Mouse (Mus musculus) kidney, adult 18-20 months (tissue): ENCODE measurements around the gene Harbi1.

Experiments used
- DNase-seq: peaks from one replicate; pipeline ENCODE4 v3.0.0; 2021

The Harbi1 gene

DNA sequence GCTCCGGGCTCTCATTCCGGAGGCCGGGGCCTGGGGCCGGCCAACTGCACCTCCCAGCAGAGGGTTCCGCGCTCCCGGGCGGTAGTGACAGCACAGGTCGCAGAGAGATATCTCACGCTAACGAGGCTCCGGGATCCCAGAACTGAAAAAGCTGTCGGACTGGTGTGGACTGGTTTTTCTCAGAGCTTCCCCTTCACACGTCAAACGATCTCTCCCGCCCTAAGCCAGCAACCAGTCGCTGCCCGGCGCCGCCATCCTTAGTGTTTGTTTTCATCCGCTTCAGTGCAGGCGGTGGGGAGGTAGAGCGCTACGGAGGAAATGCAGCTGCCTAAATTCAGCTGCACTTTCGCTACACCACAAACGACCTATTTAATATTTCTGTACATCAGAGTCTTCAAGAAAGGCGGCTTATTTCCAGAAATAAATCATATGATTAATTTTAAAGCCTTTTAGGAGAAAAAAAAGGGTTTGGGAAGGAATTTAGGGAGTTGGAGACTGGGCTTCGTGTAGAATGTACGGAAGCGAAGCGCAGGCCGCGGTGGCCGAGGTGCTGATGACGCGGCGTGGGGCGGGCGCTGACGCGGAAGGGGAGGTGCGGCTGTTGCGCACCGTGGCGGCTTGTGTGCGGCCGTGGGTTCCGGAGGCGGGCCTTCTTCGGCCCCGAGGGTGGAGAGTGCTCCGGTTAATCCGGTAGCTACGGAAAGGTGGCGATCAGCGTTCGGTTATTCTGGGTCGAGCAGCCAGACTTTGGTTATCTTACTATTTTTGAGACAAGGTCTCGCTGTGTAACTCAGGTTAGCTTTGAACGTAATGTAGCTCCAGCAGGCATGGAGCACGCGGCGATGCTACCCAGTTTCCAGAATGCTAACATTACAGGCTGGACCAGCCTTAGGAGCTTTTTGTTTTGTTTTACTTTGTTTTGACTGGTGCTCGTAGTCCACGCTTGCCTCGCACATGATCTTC, at the start of gene Harbi1, which contains the start of gene Atg13:
Gene Harbi1, plus strand, starts transcription at position 581 of the 963 bp plus-strand sequence.
Gene Atg13, minus strand, starts transcription at position 305 of the 963 bp plus-strand sequence.
- DNase-seq, result peak; percentile 93

- peak; percentile 59 for DNase-seq
Measured at GRCm38 (mm10) chr2:91660981-91661380, 49.7 kb upstream of the Harbi1 start.

DNA sequence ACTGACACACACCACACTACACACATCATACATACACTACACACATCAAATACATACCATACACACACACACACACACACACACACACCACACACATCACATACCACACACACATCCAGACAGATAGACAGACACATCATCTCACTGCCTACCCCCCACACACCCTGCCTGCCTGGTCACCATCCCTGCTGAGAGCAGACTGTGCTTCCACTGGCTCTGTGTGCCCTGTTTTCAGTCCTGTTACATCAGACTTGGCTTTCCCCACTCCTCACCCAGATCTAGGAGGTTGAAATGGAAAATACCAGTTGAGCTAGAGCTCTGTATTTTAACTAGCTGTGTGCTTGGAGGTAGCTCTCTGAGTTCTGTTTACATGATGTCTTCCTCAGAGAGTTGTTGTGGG, 45.9 kb upstream of the Harbi1 start:
- DNase-seq, result no peak

GRCm38 (mm10) chr2:91666386-91666910, 44.2 kb upstream of the Harbi1 start:
- DNase-seq, result no peak

GRCm38 (mm10) chr2:91667747-91668146, 42.9 kb upstream of the Harbi1 start:
- no peak for DNase-seq

- DNase-seq, result no peak
Measured at GRCm38 (mm10) chr2:91669326-91669725, 41.3 kb upstream of the Harbi1 start.

DNA sequence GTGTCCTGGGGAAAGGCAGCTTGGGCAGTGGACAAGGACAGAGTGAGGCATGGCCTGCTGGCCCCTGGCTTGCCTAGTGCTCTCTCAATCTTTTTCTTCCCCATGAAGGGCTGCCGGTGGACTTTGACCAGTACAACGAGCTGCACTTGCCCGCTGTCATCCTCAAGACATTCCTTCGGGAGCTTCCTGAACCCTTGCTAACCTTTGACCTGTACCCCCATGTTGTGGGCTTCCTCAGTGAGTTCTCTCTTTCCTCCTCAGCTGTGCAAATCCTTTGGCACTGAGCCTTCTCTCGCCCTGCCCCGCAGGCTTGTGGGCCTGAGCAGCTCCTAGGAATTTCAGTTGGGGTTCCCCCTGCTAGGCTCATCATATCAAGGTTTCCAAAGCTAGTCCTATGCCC, 40.6 kb upstream of the Harbi1 start:
- peak; percentile 61 for DNase-seq

DNA sequence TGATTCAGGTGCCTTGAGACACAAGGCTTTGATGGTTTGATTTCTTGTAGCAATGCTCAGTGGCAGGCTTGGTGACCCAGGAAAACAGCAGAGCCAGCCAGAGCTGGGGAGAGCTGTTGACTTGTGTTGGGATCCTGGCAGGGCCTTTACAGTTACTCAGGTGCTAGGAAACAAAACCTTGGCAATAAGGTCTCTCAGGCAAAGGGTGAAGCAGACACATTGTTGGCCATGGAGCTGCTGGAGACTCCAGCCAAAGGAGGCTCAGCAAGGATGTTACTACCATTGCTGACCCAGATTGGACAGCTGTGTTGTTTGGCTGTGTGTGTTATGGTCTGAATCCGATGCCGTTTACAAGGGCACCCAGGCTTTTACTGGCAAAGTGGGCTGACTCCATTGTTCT, 37.1 kb upstream of the Harbi1 start:
- no peak for DNase-seq

DNA sequence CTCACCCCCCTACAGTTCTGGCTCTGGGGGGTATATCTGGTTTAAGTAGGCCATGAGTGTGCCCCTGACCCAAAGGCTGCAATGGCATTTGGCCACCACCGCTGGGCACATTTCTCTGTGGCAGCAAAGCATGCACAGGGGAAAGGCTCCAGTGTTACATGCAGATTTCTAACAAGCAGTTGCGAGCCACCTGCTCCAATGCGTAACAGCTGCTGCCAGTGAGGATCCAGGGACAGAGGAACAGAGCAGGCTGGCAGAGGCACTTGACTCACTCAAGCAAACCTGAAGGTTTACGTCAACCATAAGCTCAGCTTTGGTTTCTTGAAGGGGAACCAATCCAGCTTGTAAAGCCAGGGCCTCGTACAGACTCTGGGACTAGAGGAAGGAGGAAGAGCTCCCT, 35.8 kb upstream of the Harbi1 start:
- DNase-seq, result no peak

- no peak for DNase-seq
Measured at GRCm38 (mm10) chr2:91676420-91676819, 34.2 kb upstream of the Harbi1 start.

GRCm38 (mm10) chr2:91676961-91677360, 33.7 kb upstream of the Harbi1 start:
- no peak for DNase-seq

- DNase-seq, result no peak
Measured at GRCm38 (mm10) chr2:91682850-91683249, 27.8 kb upstream of the Harbi1 start.

DNA sequence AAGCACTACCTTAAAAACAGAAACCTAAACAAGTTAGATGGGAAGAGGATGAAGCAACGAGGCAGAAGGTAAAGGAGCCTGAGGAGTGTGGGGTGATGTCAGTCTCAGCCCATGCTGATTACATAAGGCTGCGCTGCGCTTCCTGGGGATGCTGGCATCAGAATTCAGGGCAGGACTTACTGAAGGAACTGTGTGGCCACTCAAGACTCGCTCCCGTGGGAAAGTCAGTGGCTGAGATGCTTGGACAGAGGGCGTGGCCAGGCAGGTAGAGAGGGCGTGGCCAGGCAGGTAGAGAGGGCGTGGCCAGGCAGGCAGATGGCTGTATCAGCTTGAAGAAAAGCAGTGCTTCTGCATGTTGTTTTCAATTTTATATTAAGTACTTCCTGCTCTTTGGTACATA, 26.7 kb upstream of the Harbi1 start:
- DNase-seq, result no peak

DNA sequence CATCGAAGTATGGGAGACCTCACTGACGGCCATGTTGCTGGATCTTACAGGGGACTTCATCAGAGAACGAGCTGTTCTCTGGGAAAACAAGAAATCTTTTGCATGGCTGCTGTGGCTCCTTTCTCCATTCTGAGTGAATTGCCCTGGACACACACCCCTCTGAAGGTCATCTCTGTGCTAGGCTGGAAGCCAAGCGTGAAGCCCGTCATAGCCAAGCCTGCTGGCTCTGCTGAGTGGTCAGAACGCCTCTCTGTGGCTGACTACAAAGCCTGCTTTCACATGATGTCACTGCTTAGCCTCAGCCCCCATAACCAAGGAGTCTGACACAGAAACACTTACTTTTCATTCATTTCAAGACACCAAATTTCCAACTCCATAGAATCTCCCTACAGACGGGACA, 21.2 kb upstream of the Harbi1 start:
- no peak for DNase-seq

- no peak for DNase-seq
Measured at GRCm38 (mm10) chr2:91695436-91696224, 15.0 kb upstream of the Harbi1 start.

GRCm38 (mm10) chr2:91696225-91696590, 14.4 kb upstream of the Harbi1 start:
- DNase-seq, result no peak

GRCm38 (mm10) chr2:91699225-91699624, 11.4 kb upstream of the Harbi1 start:
- no peak for DNase-seq

DNA sequence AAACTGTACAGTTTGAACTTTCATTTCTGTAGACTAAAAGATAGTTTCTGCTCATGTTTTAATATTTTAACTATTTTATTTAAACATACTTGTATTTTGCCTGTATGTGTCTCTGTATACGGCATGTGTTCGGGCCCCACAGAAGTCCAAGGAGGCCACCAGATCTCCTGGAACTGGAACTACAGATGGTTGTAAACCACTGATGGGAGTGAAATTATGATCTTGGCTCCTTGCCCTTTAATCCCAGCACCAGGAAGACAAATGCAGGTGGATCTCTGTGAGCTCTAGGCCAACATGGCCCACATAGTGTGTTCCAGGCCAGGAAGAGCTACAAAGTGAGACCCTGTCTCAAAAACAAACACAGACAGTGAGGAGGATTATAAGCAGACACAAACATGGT, 9.3 kb upstream of the Harbi1 start:
- no peak for DNase-seq

DNA sequence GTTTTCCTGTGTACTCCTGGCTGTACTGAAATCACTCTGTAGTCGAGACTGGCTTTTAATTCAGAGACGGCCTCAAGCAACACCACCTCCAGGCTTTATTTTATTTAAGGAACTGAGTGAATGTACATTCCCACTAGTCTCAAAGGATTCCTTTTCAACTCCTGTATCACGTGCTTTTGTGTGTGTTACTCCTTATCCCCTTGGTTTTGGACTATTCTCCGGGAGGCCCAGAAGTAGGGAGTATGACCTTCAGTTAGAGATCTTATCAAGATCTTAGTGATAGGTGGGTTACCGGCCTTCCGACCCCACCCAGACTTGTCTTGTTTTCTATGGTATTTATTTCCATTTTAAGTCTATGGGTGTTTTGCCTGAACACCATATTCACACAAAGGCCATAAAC, 4.9 kb upstream of the Harbi1 start:
- no peak for DNase-seq

DNA sequence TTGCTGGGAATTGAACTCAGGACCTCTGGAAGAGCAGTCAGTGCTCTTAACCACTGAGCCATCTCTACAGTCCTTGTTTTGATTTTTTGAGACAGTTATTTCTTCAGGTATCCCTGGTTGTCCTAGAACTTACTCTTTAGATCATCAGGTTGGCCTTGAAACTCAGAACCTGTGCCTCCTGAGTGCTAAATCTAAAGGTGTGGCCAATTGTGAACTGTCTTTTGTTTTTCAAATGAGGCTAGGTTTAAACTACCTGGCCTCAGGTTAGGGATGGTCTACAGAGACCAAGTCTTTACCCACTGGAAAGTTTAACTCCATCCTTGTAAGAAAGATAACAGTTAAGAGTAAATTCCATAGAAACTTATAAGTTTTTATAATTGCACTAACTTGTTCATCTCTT, 4.2 kb upstream of the Harbi1 start:
- DNase-seq, result no peak

DNA sequence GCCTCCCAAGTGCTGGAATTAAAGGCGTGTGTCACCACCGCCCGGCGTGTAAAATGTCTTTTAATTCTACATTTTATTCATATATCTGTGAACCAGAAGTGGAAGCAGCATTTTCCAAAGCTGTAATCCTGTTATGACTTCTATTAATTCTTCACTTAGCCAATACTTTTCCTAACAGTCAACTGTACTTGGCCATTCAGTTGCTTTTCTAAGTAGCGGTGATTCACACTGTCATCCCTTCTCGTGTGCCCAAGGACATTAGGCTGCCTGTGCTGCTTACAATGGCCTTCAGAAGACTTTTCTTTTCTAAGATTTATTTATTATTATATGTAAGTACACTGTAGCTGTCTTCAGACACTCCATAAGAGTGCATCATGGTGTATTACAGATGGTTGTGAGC, 2.3 kb upstream of the Harbi1 start:
- DNase-seq, result no peak

DNA sequence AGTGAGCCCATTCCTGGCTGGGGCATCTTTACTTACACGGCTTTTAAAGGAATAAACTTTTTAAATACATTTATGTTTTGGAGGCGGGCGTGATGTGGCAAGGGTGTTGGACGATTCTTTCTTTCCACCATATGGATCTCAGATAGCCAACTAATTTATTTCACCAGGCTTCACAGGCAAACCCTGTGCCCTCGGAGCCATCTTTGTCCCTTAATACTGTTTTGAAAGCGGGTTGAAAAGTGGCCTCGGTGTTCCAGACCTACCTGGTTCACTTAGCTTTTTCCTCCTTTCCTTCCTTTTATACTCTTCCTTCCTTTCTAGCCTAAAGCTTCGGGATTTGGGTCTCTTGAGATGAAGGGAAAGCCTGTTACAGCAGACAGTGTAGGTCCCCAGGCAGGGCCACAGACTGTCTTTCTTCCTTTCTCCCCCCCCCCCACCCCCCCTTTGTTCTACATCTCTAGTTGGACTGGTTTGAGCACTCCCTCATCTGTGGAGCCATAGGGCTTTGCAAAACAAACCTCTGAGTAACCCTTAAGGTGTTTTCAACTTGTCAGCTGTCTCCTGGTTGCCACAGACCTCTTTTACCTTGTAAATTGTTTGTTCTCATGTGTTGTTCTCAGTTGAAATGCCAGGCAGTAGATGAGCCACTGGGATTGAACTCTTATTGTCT, 739 bp downstream of the Harbi1 start:
- DNase-seq, result no peak

DNA sequence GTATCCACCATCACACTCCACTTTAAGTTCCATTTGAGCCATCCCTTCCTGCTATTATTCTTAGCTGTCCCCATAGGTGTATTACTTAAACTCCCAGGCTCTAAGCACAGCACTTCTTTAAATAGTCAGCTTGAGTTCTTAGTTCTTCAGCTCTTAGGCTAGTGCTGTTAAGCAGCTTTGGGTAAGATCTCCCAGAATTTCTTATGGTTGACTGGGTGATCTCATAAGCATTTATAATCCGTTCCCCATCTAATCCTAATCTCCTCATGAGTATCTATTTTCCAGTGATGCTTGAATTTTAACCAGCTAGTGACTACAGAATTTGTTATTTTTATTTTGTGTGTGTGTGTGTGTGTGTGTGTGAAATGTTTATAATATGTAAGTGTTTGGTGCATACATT, 4.3 kb downstream of the Harbi1 start:
- no peak for DNase-seq
